Mouse (Mus musculus) MEL (cell line): ENCODE data around the gene Trp73.

ENCODE experiments used
- CHD1 ChIP-seq: IDR thresholded peaks from 2 replicates; pipeline ENCODE4 v1.6.1; 2012; ENCODE audit warnings: low read depth, mild to moderate bottlenecking, inconsistent platforms, low read length, improper control_type of control experiment
- CTCF ChIP-seq, 3 experiments: IDR thresholded peaks in 2 of 3; conservative IDR thresholded peaks in 1 of 3; 2 replicates each; pipeline ENCODE4 v1.5.1; 2011 to 2012; ENCODE audit warnings: low read length in 3 of 3, low read depth in 2 of 3, mild to moderate bottlenecking in 2 of 3, improper control_type of control experiment in 1 of 3, inconsistent platforms in 1 of 3, mixed read lengths in 1 of 3, moderate library complexity in 1 of 3; ENCODE audit not compliant: control insufficient read depth in 1 of 3, insufficient read depth in 1 of 3, poor library complexity in 1 of 3, severe bottlenecking in 1 of 3
- ELF1 ChIP-seq: IDR thresholded peaks from 2 replicates; pipeline ENCODE4 v1.6.1; 2014; ENCODE audit warnings: low read depth, mild to moderate bottlenecking, inconsistent platforms, low read length, improper control_type of control experiment, moderate library complexity
- KAT2A ChIP-seq: conservative IDR thresholded peaks from 2 replicates; pipeline ENCODE4 v1.6.1; 2012; ENCODE audit warnings: low read depth, low read length, improper control_type of control experiment, inconsistent platforms
- MAFK ChIP-seq: IDR thresholded peaks from 2 replicates; pipeline ENCODE4 v1.6.1; 2011; ENCODE audit warnings: low read depth, mild to moderate bottlenecking, low read length, improper control_type of control experiment, borderline replicate concordance
- POLR2A ChIP-seq, 2 experiments: IDR thresholded peaks; 2 replicates each; pipeline ENCODE4 v1.6.1; 2011 to 2012; ENCODE audit warnings: low read length in 2 of 2, mild to moderate bottlenecking in 2 of 2, control low read depth in 1 of 2, improper control_type of control experiment in 1 of 2, low read depth in 1 of 2, moderate library complexity in 1 of 2; ENCODE audit not compliant: control insufficient read depth in 1 of 2, insufficient read depth in 1 of 2, poor library complexity in 1 of 2
- POLR2AphosphoS5 ChIP-seq: IDR thresholded peaks from 2 replicates; pipeline ENCODE4 v1.6.1; 2012; ENCODE audit warnings: low read depth, borderline replicate concordance, mild to moderate bottlenecking, inconsistent platforms, low read length, moderate library complexity, mixed read lengths
- RAD21 ChIP-seq: IDR thresholded peaks from 2 replicates; pipeline ENCODE4 v1.6.1; 2011; ENCODE audit warnings: mild to moderate bottlenecking, low read depth, low read length, improper control_type of control experiment
- SMC3 ChIP-seq: IDR thresholded peaks from 2 replicates; pipeline ENCODE4 v1.6.1; 2011; ENCODE audit warnings: low read depth, low read length, improper control_type of control experiment
- ZKSCAN1 ChIP-seq: IDR thresholded peaks from 2 replicates; pipeline ENCODE4 v1.6.1; 2012; ENCODE audit warnings: low read depth, mild to moderate bottlenecking, inconsistent platforms, low read length, improper control_type of control experiment, moderate library complexity

DNA sequence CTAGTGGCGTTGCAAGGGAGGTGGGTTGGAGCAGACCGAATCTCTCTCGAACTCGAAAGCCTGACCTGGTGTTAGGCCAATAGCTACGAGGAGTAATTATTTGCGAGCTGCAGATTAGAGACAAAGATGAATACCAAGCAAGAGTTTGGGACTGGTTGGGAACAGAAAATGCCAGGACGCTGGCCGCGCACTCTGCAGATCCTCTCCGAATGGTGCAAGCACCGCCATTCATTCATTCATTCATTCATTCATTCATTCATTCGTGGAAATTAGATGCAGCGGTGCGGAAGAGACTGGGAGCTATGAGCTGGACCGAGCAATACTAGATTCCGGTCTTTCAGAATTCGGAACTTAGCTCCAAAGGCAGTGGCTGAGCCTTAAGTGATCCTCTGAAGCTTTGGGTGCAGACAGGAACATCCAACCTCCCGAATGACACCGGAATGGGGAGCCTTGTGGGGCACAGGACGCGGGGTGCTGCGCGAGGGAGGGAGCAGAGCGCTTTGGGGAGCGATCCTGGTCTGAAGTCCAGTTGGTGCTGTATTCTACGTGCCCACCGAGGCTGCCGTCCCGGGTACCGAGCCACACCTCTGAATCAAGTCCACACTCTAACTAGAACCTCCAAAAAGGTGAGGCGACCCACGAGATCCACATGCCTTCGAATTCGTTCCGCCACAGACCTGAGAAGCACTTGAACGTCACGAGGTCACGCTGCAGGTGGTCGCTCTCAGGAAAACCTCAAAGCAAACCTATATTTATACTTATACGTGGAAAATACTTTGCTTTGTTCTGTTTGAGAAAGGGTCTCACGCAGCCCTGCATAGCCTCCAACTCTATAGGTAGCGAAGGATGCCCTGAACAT lies 1.2 kb upstream of the Trp73 start:
- TF ChIP-seq MAFK (no peak), CTCF (IDR thresholded peaks at IDR 0.05 in 2 of 3, conservative IDR thresholded peaks at IDR 0.05 in 1 of 3; ENCODE audit: control insufficient read depth in 1 of 3, insufficient read depth in 1 of 3, low read depth in 2 of 3, low read length in 3 of 3, poor library complexity in 1 of 3, severe bottlenecking in 1 of 3) (no peak), POLR2AphosphoS5 (no peak), KAT2A (no peak), POLR2A (IDR thresholded peaks at IDR 0.05; ENCODE audit: control insufficient read depth in 1 of 2, insufficient read depth in 1 of 2, low read depth in 1 of 2, low read length in 2 of 2, poor library complexity in 1 of 2) (no peak), ZKSCAN1 (no peak), ELF1 (no peak), RAD21 (no peak), CHD1 (no peak), SMC3 (no peak)
